Mouse (Mus musculus) urinary bladder, postnatal 4 days (tissue): Measurements from ENCODE around the gene Timp4.
A peak's percentile ranks its signal among the peaks of the same experiment; 100 is the strongest.
"Not testable (repeated sequence)": the region's sequence is repeated elsewhere in the genome, so short reads cannot be mapped to it uniquely, and the experiment has no call there.

Source experiments
- DNase-seq, 2 experiments: peaks; one replicate each; pipeline ENCODE4 v3.0.0; 2021 to 2022; ENCODE audit warnings: low spot score in 2 of 2

The Timp4 gene

GRCm38 (mm10) chr6:115255171-115255570, 3.2 kb upstream of the Timp4 start:
- DNase-seq: no peak

DNA sequence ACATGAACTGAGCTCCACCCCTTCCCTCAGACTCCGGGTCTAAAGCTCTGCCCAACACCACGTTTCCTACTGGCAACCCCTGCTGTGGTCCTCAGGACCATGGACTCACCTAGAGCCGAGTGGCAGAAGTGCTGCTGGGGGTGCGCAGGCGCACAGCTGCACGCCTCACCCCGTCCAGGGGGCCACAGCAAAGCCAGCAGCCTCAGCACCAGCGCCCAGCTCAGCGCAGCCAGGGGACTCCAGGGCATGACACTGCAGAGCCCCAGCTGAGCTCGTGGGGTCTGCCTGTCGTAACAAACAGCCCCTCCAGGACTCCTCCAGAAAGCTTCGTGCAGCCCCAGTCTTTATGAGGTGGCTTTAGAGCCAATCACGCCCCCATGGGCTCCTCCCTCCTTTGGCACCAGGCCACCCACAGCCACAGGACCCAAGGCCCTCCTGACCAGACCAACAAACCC, 447 bp downstream of the Timp4 start:
- DNase-seq: no peak

- DNase-seq: no peak
Observed at GRCm38 (mm10) chr6:115245500-115246058, 6.4 kb downstream of the Timp4 start.

- no peak for DNase-seq
Observed at GRCm38 (mm10) chr6:115244222-115244621, 7.8 kb downstream of the Timp4 start.

DNA sequence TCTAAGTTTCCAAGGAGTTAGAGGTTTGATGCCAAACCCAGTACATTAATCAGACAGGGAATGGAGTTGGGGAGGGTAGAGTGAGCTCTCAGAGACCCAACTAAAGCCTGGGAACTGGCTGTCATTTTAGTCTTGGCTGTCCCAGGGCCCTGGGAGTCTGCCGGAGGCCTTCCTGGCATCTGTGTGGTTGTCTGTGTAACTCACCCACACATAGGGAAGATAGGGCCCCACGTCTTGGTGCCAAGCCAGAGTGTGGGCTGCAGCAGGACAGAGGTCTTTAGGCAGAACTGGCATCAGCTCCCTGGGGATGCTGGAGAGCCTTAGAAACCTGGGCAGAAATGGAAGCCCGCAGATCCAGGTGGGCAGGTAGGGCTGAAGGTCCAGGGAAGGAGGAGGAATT, 10.1 kb downstream of the Timp4 start:
- DNase-seq: no peak

- DNase-seq: no peak
Observed at GRCm38 (mm10) chr6:115241131-115241699, 10.8 kb downstream of the Timp4 start.

- DNase-seq: not testable (repeated sequence)
Observed at GRCm38 (mm10) chr6:115240431-115240830, 11.6 kb downstream of the Timp4 start.

DNA sequence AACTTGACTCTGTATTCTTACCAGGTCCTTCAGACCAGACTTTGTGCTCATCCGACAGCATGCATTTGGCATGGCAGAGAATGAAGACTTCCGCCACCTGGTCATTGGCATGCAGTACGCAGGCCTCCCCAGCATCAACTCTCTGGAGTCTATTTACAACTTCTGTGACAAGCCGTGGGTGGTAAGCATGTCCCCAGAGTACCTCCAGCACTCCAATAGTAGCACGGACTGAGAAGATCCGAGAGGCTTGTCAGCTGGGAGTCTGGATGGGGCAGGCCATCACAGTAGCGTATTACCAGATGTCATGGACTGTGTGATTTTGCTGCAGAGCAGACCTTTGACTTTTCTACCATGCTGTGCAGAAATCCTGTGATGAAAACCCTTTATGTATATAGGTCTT, 12.7 kb downstream of the Timp4 start:
- no peak for DNase-seq

GRCm38 (mm10) chr6:115238031-115239027, 13.7 kb downstream of the Timp4 start:
- peak in 1 of 2 experiments; percentile 9 for DNase-seq

DNA sequence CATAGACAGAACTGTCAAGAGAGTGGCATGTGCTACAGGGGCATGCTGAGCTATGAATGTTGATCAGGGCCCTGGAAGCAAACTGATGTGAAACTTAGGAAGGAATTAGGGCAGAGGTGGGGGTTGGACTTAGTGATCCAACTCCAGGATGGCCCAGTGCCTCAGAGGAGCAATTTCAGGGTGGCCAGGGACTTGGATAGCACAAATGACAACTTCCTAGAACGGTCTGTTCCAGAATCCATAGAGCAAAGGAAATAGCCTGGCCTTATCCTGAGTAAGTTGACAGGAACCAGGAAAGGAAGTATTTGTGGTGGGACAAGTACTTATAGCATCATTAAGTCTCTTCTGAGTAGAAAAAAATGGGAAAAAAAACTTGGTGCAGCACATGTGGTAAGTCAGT, 19.4 kb downstream of the Timp4 start:
- DNase-seq: no peak

GRCm38 (mm10) chr6:115231836-115232235, 20.2 kb downstream of the Timp4 start:
- DNase-seq: no peak

DNA sequence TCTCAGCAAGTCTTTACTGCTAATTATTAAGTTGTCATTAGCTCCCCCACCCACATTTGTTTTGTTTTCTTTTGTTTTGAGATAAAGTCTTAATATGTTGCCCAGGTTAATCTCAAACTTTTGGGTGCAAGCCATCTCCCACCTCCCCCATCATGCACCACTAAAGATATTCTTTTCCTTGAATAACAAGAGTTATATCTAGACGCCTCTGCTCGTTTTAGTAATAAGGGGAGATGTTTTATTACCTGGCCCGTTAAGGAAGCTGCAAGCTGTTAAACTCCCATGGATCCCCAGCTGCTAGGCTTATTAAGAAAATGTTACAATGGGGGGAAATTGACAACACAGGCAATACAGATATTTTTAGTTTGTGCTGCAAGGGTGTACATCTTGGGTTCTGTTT, 21.4 kb downstream of the Timp4 start:
- no peak for DNase-seq

DNA sequence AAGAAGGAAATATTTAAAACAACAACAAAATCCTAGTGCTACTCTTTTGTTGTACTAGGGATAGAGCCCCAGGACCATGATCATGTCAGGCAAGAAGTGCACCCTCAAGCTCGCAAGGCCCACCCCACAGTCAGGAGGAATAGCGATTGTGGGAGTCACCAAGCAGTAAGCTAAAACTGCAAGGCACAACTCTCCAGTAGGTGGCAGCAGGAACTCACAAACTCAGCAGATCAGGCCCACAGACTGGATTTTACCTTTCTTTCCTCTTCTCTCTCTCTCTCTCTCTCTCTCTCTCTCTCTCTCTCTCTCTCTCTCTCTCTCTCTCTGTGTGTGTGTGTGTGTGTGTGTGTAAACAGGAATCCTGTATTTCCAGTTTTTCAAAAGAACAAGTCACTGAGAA, 24.5 kb downstream of the Timp4 start:
- peak; percentile 60 to 82 for DNase-seq

- DNase-seq: no peak
Observed at GRCm38 (mm10) chr6:115227043-115227442, 25.0 kb downstream of the Timp4 start, which contains the start of gene Gm17482. Gene Gm17482, plus strand, starts transcription at chr6:115227343.

GRCm38 (mm10) chr6:115225519-115225918, 26.5 kb downstream of the Timp4 start:
- no peak for DNase-seq

DNA sequence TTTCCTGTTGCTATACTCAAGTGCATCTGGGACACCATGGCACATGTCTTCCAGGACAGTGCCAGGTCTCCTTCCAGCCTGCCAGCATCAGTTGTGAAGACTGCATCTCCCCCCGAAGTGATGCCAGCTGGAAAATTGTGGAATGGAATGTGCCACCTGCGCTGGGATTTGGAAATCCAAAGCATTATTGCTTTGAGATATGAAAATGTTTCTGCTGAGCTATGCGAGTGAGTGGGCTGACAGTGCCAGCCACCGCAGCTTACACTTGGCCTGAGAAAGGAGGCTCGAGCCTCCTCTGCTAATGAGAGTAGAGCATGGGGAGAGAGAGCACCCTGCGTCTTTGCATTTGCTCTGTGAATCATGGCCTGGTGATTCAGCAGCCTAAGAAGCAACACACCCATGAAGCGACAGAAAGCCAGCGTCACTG, 30.8 kb downstream of the Timp4 start:
- DNase-seq: no peak

GRCm38 (mm10) chr6:115213129-115213528, 38.9 kb downstream of the Timp4 start:
- DNase-seq: no peak

DNA sequence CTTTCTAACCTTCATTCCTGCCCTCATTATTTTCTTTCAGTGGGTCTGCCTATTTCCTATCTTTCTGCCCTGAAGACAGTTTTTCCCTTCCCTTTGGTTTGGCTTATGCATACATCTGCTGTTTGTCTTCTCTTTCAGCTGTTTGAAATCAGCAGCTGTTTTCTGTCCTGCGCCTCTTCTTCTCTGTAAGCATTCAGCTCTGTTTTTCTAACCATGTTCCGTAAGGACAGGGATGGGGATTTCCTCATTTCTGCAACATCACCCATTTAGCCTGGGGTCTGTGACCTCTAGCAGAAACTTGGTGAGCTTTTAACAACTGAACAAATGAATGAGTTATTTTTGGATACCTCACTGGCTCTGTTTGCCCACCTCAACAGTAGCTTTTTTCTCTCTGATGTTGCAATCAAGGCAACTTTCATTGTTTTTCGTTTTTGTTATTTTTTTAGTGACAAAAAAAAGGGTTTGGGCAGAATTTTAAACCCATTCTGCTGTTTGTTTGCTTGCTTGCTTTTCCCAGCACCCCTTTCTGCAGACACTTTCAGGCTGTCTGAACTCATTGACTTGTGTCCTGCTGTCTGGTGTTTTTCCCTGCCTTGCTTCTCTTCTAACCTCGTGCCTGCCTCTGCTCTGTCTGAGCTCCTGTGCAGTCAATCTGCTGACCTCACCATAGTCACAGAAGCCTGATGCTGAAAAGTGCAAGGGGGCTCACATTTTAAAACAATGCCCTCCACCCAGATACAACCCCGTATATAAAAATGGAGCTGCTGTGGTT, 39.7 kb downstream of the Timp4 start:
- no peak for DNase-seq

DNA sequence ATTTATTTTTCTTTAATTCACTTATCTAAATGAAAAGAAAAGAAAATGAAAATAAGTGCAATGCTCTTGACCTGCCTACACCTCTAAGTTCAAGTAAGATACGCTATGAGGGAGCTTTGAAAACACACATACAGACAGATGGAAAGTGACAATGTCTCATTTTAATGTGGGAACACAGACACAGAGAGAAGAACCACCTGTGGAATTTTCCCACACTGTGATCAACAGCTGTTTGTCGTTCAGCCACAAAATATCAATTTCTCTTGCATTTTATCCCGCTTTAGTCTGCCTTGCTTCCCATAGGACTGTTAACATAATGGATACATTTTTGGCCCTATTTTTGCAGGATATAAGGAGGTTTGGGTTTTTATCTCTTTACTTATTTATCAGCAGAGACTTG, 41.2 kb downstream of the Timp4 start:
- DNase-seq: no peak

GRCm38 (mm10) chr6:115210187-115210586, 41.8 kb downstream of the Timp4 start:
- no peak for DNase-seq

- DNase-seq: no peak
Observed at GRCm38 (mm10) chr6:115203029-115203428, 49.0 kb downstream of the Timp4 start.

DNA sequence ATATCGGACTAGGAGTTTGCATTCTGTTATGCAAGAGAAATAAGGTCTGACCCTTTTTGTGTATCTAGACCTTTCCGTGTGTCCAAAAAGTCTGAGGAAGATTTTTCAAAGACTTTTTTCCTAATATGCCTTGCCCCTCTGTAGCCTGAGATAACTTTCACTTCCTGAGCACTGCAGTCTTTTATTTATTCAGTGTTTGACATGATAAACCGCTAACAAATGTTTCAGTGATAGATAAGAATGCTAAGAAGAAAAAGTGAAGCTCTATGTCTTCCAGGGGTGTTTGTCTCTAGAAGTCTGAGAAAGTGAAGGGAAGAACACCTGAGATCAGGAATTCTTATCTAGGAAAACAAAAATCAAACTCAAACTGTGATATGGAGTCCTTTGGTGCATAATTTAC, 51.3 kb downstream of the Timp4 start:
- no peak for DNase-seq
